Mouse (Mus musculus): ENCODE data around the gene Cdh4.

Gene Cdh4

DNA sequence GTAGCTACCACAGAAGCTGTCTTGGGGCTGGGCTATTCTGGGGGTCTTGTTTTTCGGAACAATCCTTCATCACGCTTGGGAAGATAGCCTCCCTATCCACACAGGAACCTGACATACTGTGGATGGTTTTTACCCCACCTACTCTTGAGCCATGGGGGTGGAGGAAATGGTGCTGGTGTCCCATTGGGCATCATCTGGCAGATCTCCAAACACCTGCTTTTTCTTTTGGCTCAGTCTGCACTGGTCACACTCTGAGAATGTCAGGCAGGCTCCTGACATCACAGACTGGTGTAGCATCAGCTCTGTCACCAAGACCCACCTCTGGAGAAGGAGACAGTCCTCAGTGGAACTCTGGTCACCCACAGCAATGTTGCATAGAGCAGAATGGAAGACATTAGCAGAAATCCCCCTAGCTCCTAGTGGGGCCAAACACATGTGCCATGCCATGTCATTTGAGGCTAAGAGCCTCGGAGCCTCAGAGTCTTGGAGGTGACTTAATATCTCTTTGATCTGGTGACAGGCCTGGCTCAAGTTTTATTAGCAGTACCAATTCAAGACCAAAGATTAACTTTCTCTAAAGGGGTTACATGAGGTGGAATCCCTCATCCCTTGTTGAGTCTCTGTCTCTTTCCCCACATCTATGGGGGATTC is 95.7 kb downstream of the Cdh4 start:
- in situ Hi-C loops (cut with MboI, MseI), result loop anchor here in 1 of 2 experiments (10.0 kb wide), 1 partner anchor 763 kb away; no protein-coding TSS in a partner anchor

- in situ Hi-C loops (cut with MboI, MseI), result loop anchor here in 1 of 2 experiments (10.0 kb wide), 1 partner anchor 764 kb away; no protein-coding TSS in a partner anchor
Observed at GRCm38 (mm10) chr2:179538535-179538934, 96.3 kb downstream of the Cdh4 start.

DNA sequence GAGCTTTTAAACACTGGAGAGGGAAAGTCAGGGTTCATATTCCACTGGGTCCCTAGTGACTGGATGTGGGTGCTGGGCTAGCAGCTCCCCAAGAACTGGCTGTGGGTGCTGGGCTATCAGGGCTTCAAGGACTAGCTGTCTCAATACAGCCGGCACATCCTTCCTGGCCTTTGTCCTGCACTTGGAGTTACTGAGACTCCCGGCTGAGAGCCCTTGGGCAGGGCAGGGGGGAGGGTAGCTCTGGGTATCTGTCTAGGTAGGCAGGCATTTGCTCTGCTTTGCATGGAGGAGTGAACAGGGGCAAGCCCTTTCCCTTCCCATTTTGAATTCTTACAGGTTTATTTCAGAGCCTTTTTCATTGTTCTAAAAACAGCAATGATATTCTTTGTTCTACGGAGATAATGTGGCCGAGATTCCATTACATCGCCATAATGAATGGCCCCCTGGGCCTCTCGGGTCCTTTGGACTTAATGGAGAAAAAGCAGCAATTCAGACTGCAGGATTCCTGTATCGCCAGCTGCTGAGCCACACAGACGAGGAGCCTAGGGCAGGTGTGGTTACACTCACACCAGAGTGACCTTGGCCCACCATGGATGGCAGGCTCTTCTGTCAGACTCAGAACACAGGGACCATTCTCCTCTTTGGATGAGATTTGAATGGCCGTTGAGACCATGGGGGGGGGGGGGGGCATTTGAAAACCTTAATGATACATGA is 97.5 kb downstream of the Cdh4 start:
- in situ Hi-C loops (cut with MboI, MseI), result loop anchor here in 1 of 2 experiments (10.0 kb wide), 1 partner anchor 765 kb away; no protein-coding TSS in a partner anchor

GRCm38 (mm10) chr2:179541096-179541495 is 98.9 kb downstream of the Cdh4 start:
- in situ Hi-C loops (cut with MboI, MseI), result no loop called here

GRCm38 (mm10) chr2:179547627-179548026 is 105.4 kb downstream of the Cdh4 start:
- in situ Hi-C loops (cut with MboI, MseI), result no loop called here

DNA sequence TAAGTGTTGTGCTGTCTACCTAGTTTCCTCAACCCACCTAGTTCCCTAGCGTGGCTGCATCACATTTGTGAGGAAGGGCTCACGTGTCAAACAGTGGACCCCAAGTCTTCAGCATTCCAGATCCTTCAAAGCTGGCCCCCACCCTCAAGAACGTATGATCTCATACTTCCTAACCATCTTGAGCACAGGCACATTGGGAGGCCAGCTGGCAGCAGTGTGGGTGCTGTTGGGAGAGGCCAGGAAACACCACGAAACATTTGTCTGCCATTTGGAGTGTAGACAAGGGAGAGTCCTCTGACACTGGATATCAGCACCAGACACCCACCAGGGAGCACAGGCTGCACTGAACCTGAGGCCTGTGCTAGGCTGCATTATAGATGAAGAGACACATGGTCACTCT is 113.7 kb downstream of the Cdh4 start:
- in situ Hi-C loops (cut with MboI, MseI), result no loop called here

DNA sequence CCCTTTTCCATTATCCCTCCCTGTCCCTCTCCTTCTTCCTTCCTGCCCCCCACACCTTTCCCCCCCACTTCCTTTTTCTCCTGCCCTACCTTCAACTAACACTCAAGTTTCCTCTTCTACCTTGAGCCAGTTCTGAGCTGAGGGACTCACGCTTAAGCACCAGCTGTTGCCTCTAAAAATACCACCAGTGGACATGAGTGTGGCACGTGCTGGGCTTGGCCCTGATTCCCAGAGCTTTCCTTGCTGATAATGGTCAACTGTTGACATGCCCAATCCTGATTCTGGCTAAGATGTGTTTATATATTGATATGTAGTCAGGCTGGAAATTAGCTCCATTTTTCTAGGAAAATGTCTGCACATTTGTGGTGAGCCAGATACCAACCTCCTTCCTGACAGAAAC is 120.1 kb downstream of the Cdh4 start:
- in situ Hi-C loops (cut with MboI, MseI), result no loop called here

GRCm38 (mm10) chr2:179565611-179566010 is 123.4 kb downstream of the Cdh4 start:
- in situ Hi-C loops (cut with MboI, MseI), result no loop called here

GRCm38 (mm10) chr2:179567886-179568285 is 125.7 kb downstream of the Cdh4 start:
- in situ Hi-C loops (cut with MboI, MseI), result no loop called here

DNA sequence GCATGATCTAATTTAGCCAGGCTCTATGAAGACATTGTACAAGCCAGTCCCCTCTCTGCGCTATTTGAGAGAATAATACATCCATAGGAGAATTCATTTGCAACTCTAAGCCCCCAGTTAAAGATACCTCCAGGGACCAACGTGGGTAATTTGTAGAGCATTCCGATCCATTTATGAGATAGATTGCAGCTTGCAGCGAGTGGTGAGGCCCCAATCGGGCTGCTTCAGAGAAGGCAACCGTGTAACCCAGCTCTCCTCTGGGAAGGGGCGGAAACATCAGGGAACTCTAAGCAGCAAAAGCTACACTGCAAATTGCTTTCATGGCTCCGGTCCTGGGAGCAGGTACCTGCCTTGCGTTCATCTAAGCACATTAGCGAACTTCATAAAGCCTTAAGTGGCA is 126.9 kb downstream of the Cdh4 start:
- in situ Hi-C loops (cut with MboI, MseI), result no loop called here

DNA sequence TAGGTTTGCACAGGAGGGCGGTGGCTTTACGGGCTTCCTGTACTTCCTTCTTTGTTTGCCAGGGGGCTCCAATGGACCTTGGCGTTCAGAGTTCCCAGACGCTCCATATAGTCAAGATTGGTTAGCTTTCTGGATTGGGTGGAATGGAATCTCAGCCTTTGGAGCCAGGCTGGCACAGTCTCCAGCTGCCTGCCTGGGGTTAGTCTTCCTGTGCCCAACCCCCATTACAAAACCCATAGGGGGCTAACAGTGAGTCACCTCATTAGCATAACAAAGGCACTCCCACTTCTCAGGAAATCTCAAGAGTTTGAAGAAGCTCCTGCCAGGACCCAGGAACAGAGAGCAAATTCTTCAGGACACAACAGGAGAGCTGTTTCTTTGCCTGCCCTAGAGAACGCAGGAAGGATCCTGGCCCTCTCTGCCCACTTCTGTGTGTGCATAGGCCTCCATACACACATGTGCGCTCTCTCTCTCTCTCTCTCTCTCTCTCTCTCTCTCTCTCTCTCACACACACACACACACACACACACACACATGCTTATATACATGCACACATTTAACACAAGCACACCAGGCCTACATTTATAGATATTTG is 129.0 kb downstream of the Cdh4 start:
- in situ Hi-C loops (cut with MboI, MseI), result no loop called here

DNA sequence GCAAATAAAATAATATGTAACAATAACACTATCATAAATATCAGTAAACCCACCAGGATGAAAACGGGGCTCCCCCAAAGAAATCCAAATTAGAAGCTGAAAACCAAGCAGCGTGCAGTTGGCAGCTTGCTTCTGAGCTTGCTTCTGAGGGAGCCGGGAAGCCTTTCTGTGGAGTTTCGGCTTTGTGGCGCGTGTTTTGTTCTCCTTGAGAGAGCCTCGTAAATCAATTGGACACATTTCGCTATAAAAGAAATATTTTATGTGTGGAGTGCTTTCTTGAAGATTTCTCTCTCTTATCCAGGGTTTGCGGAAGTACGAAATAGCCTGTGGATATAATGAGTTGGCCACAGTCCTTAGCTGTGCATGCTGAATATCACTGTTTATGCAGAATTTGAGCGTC is 131.1 kb downstream of the Cdh4 start:
- in situ Hi-C loops (cut with MboI, MseI), result no loop called here

- in situ Hi-C loops (cut with MboI, MseI), result no loop called here
Observed at GRCm38 (mm10) chr2:179573786-179574185, 131.6 kb downstream of the Cdh4 start.

DNA sequence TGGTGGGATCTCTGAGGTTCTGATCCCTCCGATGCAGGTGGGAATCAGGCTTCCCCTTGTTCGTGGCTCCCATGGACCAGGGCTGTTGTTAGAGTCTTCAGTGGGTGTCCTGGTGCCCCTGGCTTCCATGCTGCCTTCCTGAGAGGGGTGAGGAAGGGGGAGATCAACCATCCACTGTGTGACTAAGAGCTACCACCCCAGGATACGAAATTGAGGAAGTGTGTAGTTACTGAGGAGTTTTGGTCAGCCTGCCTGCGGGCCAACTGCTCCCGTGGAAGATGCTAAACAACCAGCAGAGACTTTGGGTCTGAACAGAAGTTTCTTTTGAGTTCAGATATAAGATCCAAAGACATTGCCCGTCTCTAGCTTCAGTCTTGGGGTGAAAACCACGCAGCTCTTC is 133.4 kb downstream of the Cdh4 start:
- in situ Hi-C loops (cut with MboI, MseI), result no loop called here

GRCm38 (mm10) chr2:179576221-179576620 is 134.0 kb downstream of the Cdh4 start:
- in situ Hi-C loops (cut with MboI, MseI), result no loop called here

DNA sequence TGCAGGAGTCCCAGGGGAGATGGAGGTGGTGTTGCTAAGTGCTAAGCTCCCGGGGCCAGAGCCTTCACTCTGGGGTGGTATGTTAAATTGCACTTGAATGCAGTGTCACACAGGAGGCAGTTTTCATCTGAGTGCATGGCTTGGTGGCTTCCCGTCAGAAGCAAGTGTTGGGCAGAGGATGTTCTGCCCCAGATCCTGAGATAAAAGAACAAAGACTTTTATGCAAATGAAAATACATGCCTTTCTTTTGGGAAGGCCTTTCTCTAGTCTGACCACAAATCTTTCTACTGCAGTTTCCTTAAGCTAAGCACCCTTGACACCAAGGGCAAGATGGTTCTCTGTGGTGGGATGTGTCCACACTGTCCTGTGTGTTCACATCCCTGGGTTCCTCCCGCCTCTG is 136.1 kb downstream of the Cdh4 start:
- in situ Hi-C loops (cut with MboI, MseI), result no loop called here

- in situ Hi-C loops (cut with MboI, MseI), result no loop called here
Observed at GRCm38 (mm10) chr2:179578842-179579241, 136.6 kb downstream of the Cdh4 start.

DNA sequence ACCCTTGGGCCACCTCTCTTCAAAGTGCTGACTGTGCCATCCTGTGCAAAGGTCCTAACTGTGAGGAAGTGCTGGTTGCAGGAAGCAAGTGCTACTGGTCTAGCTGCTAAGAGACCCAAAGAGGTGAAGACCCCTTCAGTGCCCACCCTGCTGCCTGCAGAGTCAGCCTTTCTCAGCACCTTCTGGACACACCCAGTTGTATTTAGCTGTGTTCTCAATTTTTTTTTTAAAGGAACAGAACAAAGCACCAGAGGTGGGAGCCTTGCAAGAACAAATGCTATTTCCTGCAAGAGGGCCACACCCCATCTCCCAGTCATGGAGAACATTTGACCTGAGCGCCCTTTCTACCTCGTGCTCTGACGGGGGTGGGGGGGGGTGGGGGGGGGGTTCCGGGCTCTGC is 138.2 kb downstream of the Cdh4 start:
- in situ Hi-C loops (cut with MboI, MseI), result no loop called here

DNA sequence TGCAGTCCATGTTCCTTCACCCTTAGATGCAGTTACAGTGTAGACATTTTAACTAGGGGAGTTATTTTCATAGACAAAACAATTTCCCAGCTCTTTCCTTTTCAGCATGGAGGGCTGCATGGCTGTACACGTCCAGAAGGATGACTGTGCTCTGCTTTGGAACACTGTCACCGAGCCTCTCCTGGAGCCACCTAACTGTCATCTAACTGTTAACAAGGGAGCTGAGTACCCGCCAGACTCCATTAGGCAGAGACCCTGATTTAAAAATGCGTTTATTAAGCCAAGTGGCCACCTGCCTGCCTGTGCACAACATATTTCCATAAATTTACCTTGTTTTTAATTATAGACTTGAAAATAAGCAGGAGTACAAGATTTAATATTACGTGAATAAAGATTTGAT is 138.8 kb downstream of the Cdh4 start:
- in situ Hi-C loops (cut with MboI, MseI), result no loop called here

DNA sequence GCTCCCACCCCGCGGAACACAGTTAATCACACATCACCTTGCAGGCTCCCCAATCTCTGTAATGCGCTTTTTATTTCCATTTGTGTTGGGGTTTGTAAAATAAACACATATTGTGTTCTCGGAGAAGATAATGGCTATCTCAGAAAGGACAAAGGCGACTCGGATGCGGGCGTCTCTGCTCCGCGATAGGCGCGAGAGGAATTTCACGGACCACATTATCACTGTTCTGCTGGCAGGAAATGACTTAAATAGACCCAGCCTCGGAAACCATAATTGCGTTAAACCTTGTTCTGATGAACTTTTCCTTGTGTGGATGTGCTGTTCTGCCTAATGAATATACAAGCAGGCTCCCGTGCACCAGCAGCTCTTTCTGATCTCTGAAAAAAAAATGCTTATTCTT is 140.7 kb downstream of the Cdh4 start:
- in situ Hi-C loops (cut with MboI, MseI), result no loop called here

- in situ Hi-C loops (cut with MboI, MseI), result no loop called here
Observed at GRCm38 (mm10) chr2:179584672-179585071, 142.4 kb downstream of the Cdh4 start.

DNA sequence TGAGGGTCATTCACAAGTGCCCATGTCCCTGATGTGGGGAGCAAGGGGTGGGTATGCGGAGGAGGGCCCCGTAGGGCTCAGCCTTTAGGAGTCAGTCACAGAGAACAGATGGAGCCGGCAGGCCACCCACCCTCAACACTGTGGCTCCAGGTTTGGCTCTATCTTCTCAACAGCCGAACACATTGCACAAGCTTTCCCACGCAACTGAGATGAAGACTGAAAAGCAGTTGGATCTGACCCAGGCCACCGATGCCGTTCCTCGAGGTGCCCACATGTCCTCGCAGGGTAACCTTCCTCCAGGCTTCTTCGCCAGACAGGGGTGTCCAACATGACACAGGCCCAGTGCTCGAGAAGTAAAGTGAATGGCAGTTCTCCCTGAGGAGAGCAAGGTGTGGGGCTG is 144.2 kb downstream of the Cdh4 start:
- in situ Hi-C loops (cut with MboI, MseI), result no loop called here

GRCm38 (mm10) chr2:179587069-179587468 is 144.8 kb downstream of the Cdh4 start:
- in situ Hi-C loops (cut with MboI, MseI), result no loop called here
